Mouse (Mus musculus): ENCODE data around the gene Kcnq2. TPM values are rescaled to one million over a fixed set of nuclear protein-coding genes. Genes with fewer than 3 reads are reported as not detected.

Gene Kcnq2
- polyA plus RNA-seq, 1 experiment = not detected

GRCm38 (mm10) chr2:181139641-181140193 lies 4.6 kb upstream of the Kcnq2 start:
- no peak for TF ChIP-seq CTCF (IDR thresholded peaks at IDR 0.05; ENCODE audit: control insufficient read depth, insufficient read depth, insufficient read length)
- no peak for TF ChIP-seq MYOD1 (IDR thresholded peaks at IDR 0.05; ENCODE audit: control insufficient read depth, insufficient read length, low read depth)
- TF ChIP-seq CEBPB (IDR thresholded peaks at IDR 0.05; ENCODE audit: low read depth) = no peak
- no peak for TF ChIP-seq MAX (IDR thresholded peaks at IDR 0.05)
- no peak for TF ChIP-seq FOSL1 (IDR thresholded peaks at IDR 0.05; ENCODE audit: insufficient read depth, low read length, poor library complexity, severe bottlenecking)
- no peak for TF ChIP-seq USF1 (IDR thresholded peaks at IDR 0.05; ENCODE audit: low read depth)
- no peak for TF ChIP-seq MYOG (IDR thresholded peaks at IDR 0.05; ENCODE audit: control insufficient read depth, extremely low read depth, insufficient read length)
- Histone ChIP-seq H3K36me3 (ENCODE audit: control insufficient read depth, insufficient read depth) (no peaks in the 10 kb centered on the region), H3K4me3 (ENCODE audit: insufficient read depth, poor library complexity, severe bottlenecking) (no peak overlapping the region), H3K79me3 (ENCODE audit: low read depth) (no peaks in the 10 kb centered on the region), H3ac (ENCODE audit: control insufficient read depth, insufficient read length, low read depth) (no peak overlapping the region), H3K27me3 (ENCODE audit: control insufficient read depth, insufficient read depth, insufficient read length) (peaks cover 10% of the 10 kb centered on the region), H3K79me2 (ENCODE audit: control insufficient read depth, insufficient read depth) (no peaks in the 10 kb centered on the region)

DNA sequence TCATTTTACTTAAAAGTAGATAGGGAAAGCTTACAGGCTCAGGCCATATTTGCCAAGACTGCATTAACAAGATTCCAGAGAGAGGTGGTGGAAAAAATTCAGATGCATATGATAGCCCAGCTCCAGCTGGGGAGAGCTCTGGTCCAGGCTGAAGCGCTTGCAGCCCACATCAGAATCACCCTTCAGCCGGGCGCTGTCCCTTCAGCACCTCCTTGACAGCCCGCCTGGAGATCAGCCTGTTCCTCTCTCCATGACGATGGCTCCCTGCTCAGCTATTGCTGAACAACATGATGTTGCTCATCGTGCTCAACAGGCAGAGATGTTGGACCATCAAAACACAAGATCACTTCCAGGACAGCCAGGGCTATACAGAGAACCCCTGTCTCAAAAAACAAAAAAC lies 1.8 kb upstream of the Kcnq2 start:
- TF ChIP-seq MAX (IDR thresholded peaks at IDR 0.05) = no peak
- TF ChIP-seq CTCF (IDR thresholded peaks at IDR 0.05; ENCODE audit: control insufficient read depth, insufficient read depth, insufficient read length) = no peak
- no peak for TF ChIP-seq USF1 (IDR thresholded peaks at IDR 0.05; ENCODE audit: low read depth)
- TF ChIP-seq CEBPB (IDR thresholded peaks at IDR 0.05; ENCODE audit: low read depth) = no peak
- no peak for TF ChIP-seq MYOD1 (IDR thresholded peaks at IDR 0.05; ENCODE audit: control insufficient read depth, insufficient read length, low read depth)
- no peak for TF ChIP-seq MYOG (IDR thresholded peaks at IDR 0.05; ENCODE audit: control insufficient read depth, extremely low read depth, insufficient read length)
- TF ChIP-seq FOSL1 (IDR thresholded peaks at IDR 0.05; ENCODE audit: insufficient read depth, low read length, poor library complexity, severe bottlenecking) = no peak
- Histone ChIP-seq H3K79me2 (ENCODE audit: control insufficient read depth, insufficient read depth) (no peaks in the 10 kb centered on the region), H3K36me3 (ENCODE audit: control insufficient read depth, insufficient read depth) (no peaks in the 10 kb centered on the region), H3K4me3 (ENCODE audit: insufficient read depth, poor library complexity, severe bottlenecking) (no peak overlapping the region), H3K27me3 (ENCODE audit: control insufficient read depth, insufficient read depth, insufficient read length) (peaks cover 21% of the 10 kb centered on the region), H3K79me3 (ENCODE audit: low read depth) (no peaks in the 10 kb centered on the region), H3ac (ENCODE audit: control insufficient read depth, insufficient read length, low read depth) (no peak overlapping the region)

DNA sequence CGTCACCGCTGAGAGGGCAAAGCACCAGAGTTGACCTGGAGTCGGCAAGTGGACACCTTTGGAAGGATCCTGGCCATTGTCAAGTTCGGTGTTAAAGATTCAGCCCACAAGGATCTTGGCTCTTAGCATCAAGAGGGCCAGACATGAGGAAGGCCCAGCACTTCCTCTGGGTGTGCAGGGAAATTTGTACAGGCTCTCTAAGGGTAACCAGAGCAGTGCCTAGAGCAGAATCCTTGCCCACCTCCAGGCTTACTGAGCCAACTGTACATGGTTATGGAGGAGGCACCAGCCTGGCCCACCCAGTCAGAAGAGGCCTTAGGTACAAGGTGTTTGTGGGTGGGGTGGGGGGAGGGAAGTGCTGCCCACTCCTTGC lies 332 bp upstream of the Kcnq2 start:
- TF ChIP-seq CEBPB (IDR thresholded peaks at IDR 0.05; ENCODE audit: low read depth) (no peak), MAX (IDR thresholded peaks at IDR 0.05) (no peak), MYOD1 (IDR thresholded peaks at IDR 0.05; ENCODE audit: control insufficient read depth, insufficient read length, low read depth) (no peak), CTCF (IDR thresholded peaks at IDR 0.05; ENCODE audit: control insufficient read depth, insufficient read depth, insufficient read length) (no peak), MYOG (IDR thresholded peaks at IDR 0.05; ENCODE audit: control insufficient read depth, extremely low read depth, insufficient read length) (no peak), USF1 (IDR thresholded peaks at IDR 0.05; ENCODE audit: low read depth) (no peak), FOSL1 (IDR thresholded peaks at IDR 0.05; ENCODE audit: insufficient read depth, low read length, poor library complexity, severe bottlenecking) (no peak)
- Histone ChIP-seq H3ac (ENCODE audit: control insufficient read depth, insufficient read length, low read depth) (no peak overlapping the region), H3K36me3 (ENCODE audit: control insufficient read depth, insufficient read depth) (no peaks in the 10 kb centered on the region), H3K79me2 (ENCODE audit: control insufficient read depth, insufficient read depth) (no peaks in the 10 kb centered on the region), H3K4me3 (ENCODE audit: insufficient read depth, poor library complexity, severe bottlenecking) (no peak overlapping the region), H3K79me3 (ENCODE audit: low read depth) (no peaks in the 10 kb centered on the region), H3K27me3 (ENCODE audit: control insufficient read depth, insufficient read depth, insufficient read length) (peaks cover 21% of the 10 kb centered on the region)

GRCm38 (mm10) chr2:181133837-181134590 lies 1.1 kb downstream of the Kcnq2 start:
- Histone ChIP-seq H3ac (ENCODE audit: control insufficient read depth, insufficient read length, low read depth) (no peak overlapping the region), H3K27me3 (ENCODE audit: control insufficient read depth, insufficient read depth, insufficient read length) (peaks cover 21% of the 10 kb centered on the region), H3K79me3 (ENCODE audit: low read depth) (no peaks in the 10 kb centered on the region), H3K36me3 (ENCODE audit: control insufficient read depth, insufficient read depth) (no peaks in the 10 kb centered on the region), H3K79me2 (ENCODE audit: control insufficient read depth, insufficient read depth) (no peaks in the 10 kb centered on the region), H3K4me3 (ENCODE audit: insufficient read depth, poor library complexity, severe bottlenecking) (no peak overlapping the region)
- TF ChIP-seq CEBPB (IDR thresholded peaks at IDR 0.05; ENCODE audit: low read depth) = no peak
- TF ChIP-seq USF1 (IDR thresholded peaks at IDR 0.05; ENCODE audit: low read depth) = no peak
- TF ChIP-seq MAX (IDR thresholded peaks at IDR 0.05) = no peak
- TF ChIP-seq FOSL1 (IDR thresholded peaks at IDR 0.05; ENCODE audit: insufficient read depth, low read length, poor library complexity, severe bottlenecking) = no peak
- no peak for TF ChIP-seq CTCF (IDR thresholded peaks at IDR 0.05; ENCODE audit: control insufficient read depth, insufficient read depth, insufficient read length)
- TF ChIP-seq MYOG (IDR thresholded peaks at IDR 0.05; ENCODE audit: control insufficient read depth, extremely low read depth, insufficient read length) = no peak
- no peak for TF ChIP-seq MYOD1 (IDR thresholded peaks at IDR 0.05; ENCODE audit: control insufficient read depth, insufficient read length, low read depth)

- Histone ChIP-seq H3K79me3 (ENCODE audit: low read depth) (no peaks in the 10 kb centered on the region), H3K27me3 (ENCODE audit: control insufficient read depth, insufficient read depth, insufficient read length) (peaks cover 17% of the 10 kb centered on the region), H3K4me3 (ENCODE audit: insufficient read depth, poor library complexity, severe bottlenecking) (no peak overlapping the region), H3ac (ENCODE audit: control insufficient read depth, insufficient read length, low read depth) (no peak overlapping the region), H3K36me3 (ENCODE audit: control insufficient read depth, insufficient read depth) (no peaks in the 10 kb centered on the region), H3K79me2 (ENCODE audit: control insufficient read depth, insufficient read depth) (no peaks in the 10 kb centered on the region)
- no peak for TF ChIP-seq MYOG (IDR thresholded peaks at IDR 0.05; ENCODE audit: control insufficient read depth, extremely low read depth, insufficient read length)
- no peak for TF ChIP-seq FOSL1 (IDR thresholded peaks at IDR 0.05; ENCODE audit: insufficient read depth, low read length, poor library complexity, severe bottlenecking)
- TF ChIP-seq MYOD1 (IDR thresholded peaks at IDR 0.05; ENCODE audit: control insufficient read depth, insufficient read length, low read depth) = no peak
- no peak for TF ChIP-seq CEBPB (IDR thresholded peaks at IDR 0.05; ENCODE audit: low read depth)
- no peak for TF ChIP-seq CTCF (IDR thresholded peaks at IDR 0.05; ENCODE audit: control insufficient read depth, insufficient read depth, insufficient read length)
- no peak for TF ChIP-seq USF1 (IDR thresholded peaks at IDR 0.05; ENCODE audit: low read depth)
- no peak for TF ChIP-seq MAX (IDR thresholded peaks at IDR 0.05)
These were observed 4.9 kb downstream of the Kcnq2 start for GRCm38 (mm10) chr2:181130245-181130644.
